Mouse (Mus musculus): Measurements from ENCODE around the gene Arpc5l. TPM values are rescaled to one million over a fixed set of nuclear protein-coding genes. Genes with fewer than 3 reads are reported as not detected.
A peak's percentile ranks its signal among the peaks of the same experiment; 100 is the strongest.

The Arpc5l gene
- polyA plus RNA-seq, 1 experiment, result 55.2 TPM

- Histone ChIP-seq H3K27ac (ENCODE audit: insufficient read depth, low read length) (peak overlapping the region; percentile 9; the same call in 1 of the 2 replicates), H3K4me1 (ENCODE audit: control insufficient read depth, insufficient read depth, low read length) (no peaks in the 10 kb centered on the region), H3K27me3 (ENCODE audit: control insufficient read depth, insufficient read depth, low read length, poor library complexity, severe bottlenecking) (no peaks in the 10 kb centered on the region), H3K36me3 (ENCODE audit: control insufficient read depth, insufficient read depth, low read length, poor library complexity, severe bottlenecking) (peaks cover 42% of the 10 kb centered on the region), H3K4me3 (ENCODE audit: low read depth, low read length) (no peak overlapping the region), H3K9ac (ENCODE audit: low read depth, poor library complexity, severe bottlenecking) (no peak overlapping the region), H3K9me3 (replicated peaks; ENCODE audit: control insufficient read depth, insufficient read depth, low read length, poor library complexity, severe bottlenecking) (no peaks in the 10 kb centered on the region)
- TF ChIP-seq POLR2A (IDR thresholded peaks at IDR 0.05; ENCODE audit: insufficient read depth, low read length), result no peak
- no peak for TF ChIP-seq EP300 (IDR thresholded peaks at IDR 0.05; ENCODE audit: insufficient read depth, low read depth, low read length)
- TF ChIP-seq CTCF (IDR thresholded peaks at IDR 0.05; ENCODE audit: low read depth, low read length), result no peak
These were observed 3.3 kb upstream of the Arpc5l start for GRCm38 (mm10) chr2:39001866-39002265.

GRCm38 (mm10) chr2:39003106-39003505 lies 2.0 kb upstream of the Arpc5l start:
- TF ChIP-seq EP300 (IDR thresholded peaks at IDR 0.05; ENCODE audit: insufficient read depth, low read depth, low read length), result no peak
- TF ChIP-seq POLR2A (IDR thresholded peaks at IDR 0.05; ENCODE audit: insufficient read depth, low read length), result no peak
- TF ChIP-seq CTCF (IDR thresholded peaks at IDR 0.05; ENCODE audit: low read depth, low read length), result no peak
- no peaks in the 10 kb centered on the region for H3K9me3 ChIP-seq (replicated peaks; ENCODE audit: control insufficient read depth, insufficient read depth, low read length, poor library complexity, severe bottlenecking)
- peaks cover 42% of the 10 kb centered on the region for H3K36me3 ChIP-seq (ENCODE audit: control insufficient read depth, insufficient read depth, low read length, poor library complexity, severe bottlenecking)
- peak overlapping the region; percentile 84 for H3K4me3 ChIP-seq (ENCODE audit: low read depth, low read length)
- no peaks in the 10 kb centered on the region for H3K27me3 ChIP-seq (ENCODE audit: control insufficient read depth, insufficient read depth, low read length, poor library complexity, severe bottlenecking)
- peak overlapping the region; percentile 71 for H3K9ac ChIP-seq (ENCODE audit: low read depth, poor library complexity, severe bottlenecking)
- 0 out of 2 replicates have a peak overlapping the region, but pooled peaks have one; percentile 5 for H3K27ac ChIP-seq (ENCODE audit: insufficient read depth, low read length)
- no peaks in the 10 kb centered on the region for H3K4me1 ChIP-seq (ENCODE audit: control insufficient read depth, insufficient read depth, low read length)

GRCm38 (mm10) chr2:39003512-39003911 lies 1.6 kb upstream of the Arpc5l start:
- Histone ChIP-seq H3K9ac (ENCODE audit: low read depth, poor library complexity, severe bottlenecking) (peak overlapping the region; percentile 71), H3K9me3 (replicated peaks; ENCODE audit: control insufficient read depth, insufficient read depth, low read length, poor library complexity, severe bottlenecking) (no peaks in the 10 kb centered on the region), H3K36me3 (ENCODE audit: control insufficient read depth, insufficient read depth, low read length, poor library complexity, severe bottlenecking) (peaks cover 42% of the 10 kb centered on the region), H3K27ac (ENCODE audit: insufficient read depth, low read length) (peak overlapping the region; percentile 0), H3K4me1 (ENCODE audit: control insufficient read depth, insufficient read depth, low read length) (no peaks in the 10 kb centered on the region), H3K4me3 (ENCODE audit: low read depth, low read length) (peak overlapping the region; percentile 84), H3K27me3 (ENCODE audit: control insufficient read depth, insufficient read depth, low read length, poor library complexity, severe bottlenecking) (no peaks in the 10 kb centered on the region)
- no peak for TF ChIP-seq EP300 (IDR thresholded peaks at IDR 0.05; ENCODE audit: insufficient read depth, low read depth, low read length)
- TF ChIP-seq POLR2A (IDR thresholded peaks at IDR 0.05; ENCODE audit: insufficient read depth, low read length), result no peak
- no peak for TF ChIP-seq CTCF (IDR thresholded peaks at IDR 0.05; ENCODE audit: low read depth, low read length)

- TF ChIP-seq EP300 (IDR thresholded peaks at IDR 0.05; ENCODE audit: insufficient read depth, low read depth, low read length) (no peak), POLR2A (IDR thresholded peaks at IDR 0.05; ENCODE audit: insufficient read depth, low read length) (no peak), CTCF (IDR thresholded peaks at IDR 0.05; ENCODE audit: low read depth, low read length) (no peak)
- Histone ChIP-seq H3K4me1 (ENCODE audit: control insufficient read depth, insufficient read depth, low read length) (no peaks in the 10 kb centered on the region), H3K36me3 (ENCODE audit: control insufficient read depth, insufficient read depth, low read length, poor library complexity, severe bottlenecking) (peaks cover 42% of the 10 kb centered on the region), H3K27ac (ENCODE audit: insufficient read depth, low read length) (peak overlapping the region; percentile 0; the same call in 1 of the 2 replicates), H3K4me3 (ENCODE audit: low read depth, low read length) (peak overlapping the region; percentile 84), H3K9me3 (replicated peaks; ENCODE audit: control insufficient read depth, insufficient read depth, low read length, poor library complexity, severe bottlenecking) (no peaks in the 10 kb centered on the region), H3K9ac (ENCODE audit: low read depth, poor library complexity, severe bottlenecking) (peak overlapping the region; percentile 71), H3K27me3 (ENCODE audit: control insufficient read depth, insufficient read depth, low read length, poor library complexity, severe bottlenecking) (no peaks in the 10 kb centered on the region)
These were observed 776 bp upstream of the Arpc5l start for GRCm38 (mm10) chr2:39004372-39004771.

- TF ChIP-seq POLR2A (IDR thresholded peaks at IDR 0.05; ENCODE audit: insufficient read depth, low read length), result no peak
- TF ChIP-seq CTCF (IDR thresholded peaks at IDR 0.05; ENCODE audit: low read depth, low read length), result peak; percentile 1
- Histone ChIP-seq H3K36me3 (ENCODE audit: control insufficient read depth, insufficient read depth, low read length, poor library complexity, severe bottlenecking) (peaks cover 38% of the 10 kb centered on the region), H3K4me1 (ENCODE audit: control insufficient read depth, insufficient read depth, low read length) (no peaks in the 10 kb centered on the region), H3K4me3 (ENCODE audit: low read depth, low read length) (peak within 1 kb of the TSS; percentile 92), H3K9me3 (replicated peaks; ENCODE audit: control insufficient read depth, insufficient read depth, low read length, poor library complexity, severe bottlenecking) (no peaks in the 10 kb centered on the region), H3K9ac (ENCODE audit: low read depth, poor library complexity, severe bottlenecking) (peak within 1 kb of the TSS; percentile 71), H3K27ac (ENCODE audit: insufficient read depth, low read length) (peak within 1 kb of the TSS; percentile 35), H3K27me3 (ENCODE audit: control insufficient read depth, insufficient read depth, low read length, poor library complexity, severe bottlenecking) (no peaks in the 10 kb centered on the region)
These were observed 479 bp downstream of the Arpc5l start, which contains the start of gene Rpl35 for GRCm38 (mm10) chr2:39005574-39006079. TSS of gene Rpl35 (minus strand) at chr2:39005624.

- no peak overlapping the region for H3K27ac ChIP-seq (ENCODE audit: insufficient read depth, low read length)
- no peaks in the 10 kb centered on the region for H3K9me3 ChIP-seq (replicated peaks; ENCODE audit: control insufficient read depth, insufficient read depth, low read length, poor library complexity, severe bottlenecking)
- H3K27me3 ChIP-seq (ENCODE audit: control insufficient read depth, insufficient read depth, low read length, poor library complexity, severe bottlenecking), result no peaks in the 10 kb centered on the region
- no peaks in the 10 kb centered on the region for H3K4me1 ChIP-seq (ENCODE audit: control insufficient read depth, insufficient read depth, low read length)
- TF ChIP-seq EP300 (IDR thresholded peaks at IDR 0.05; ENCODE audit: insufficient read depth, low read depth, low read length), result no peak
- peaks cover 34% of the 10 kb centered on the region for H3K36me3 ChIP-seq (ENCODE audit: control insufficient read depth, insufficient read depth, low read length, poor library complexity, severe bottlenecking)
- peak overlapping the region; percentile 71 for H3K9ac ChIP-seq (ENCODE audit: low read depth, poor library complexity, severe bottlenecking)
- peak overlapping the region; percentile 67 for H3K4me3 ChIP-seq (ENCODE audit: low read depth, low read length)
These were observed 1.1 kb downstream of the Arpc5l start for GRCm38 (mm10) chr2:39006149-39006730.

All from ES-Bruce4 (cell line).